Mouse (Mus musculus) embryonic facial prominence, embryonic 10.5 days (tissue): ENCODE measurements at regions not wholly inside any gene's neighbourhood (a gene's known extent, or its start where the extent isn't known, plus 50 kb on each side); places are given as distances from the start of the nearest gene placed in this dataset.

Experiments used
- DNase-seq: peaks from one replicate; pipeline ENCODE4 v3.0.0-alpha.2; 2017; ENCODE audit warnings: low spot score
- H3K27ac ChIP-seq: fragments of 300-500 bp; sonication (generic); replicated peaks from 2 replicates; pipeline ENCODE4 v1.5.1; 2016; ENCODE audit warnings: mild to moderate bottlenecking
- H3K27me3 ChIP-seq: fragments of 300-500 bp; sonication (generic); replicated peaks from 2 replicates; pipeline ENCODE4 v1.6.1; 2016; ENCODE audit warnings: low read depth, mild to moderate bottlenecking; ENCODE audit not compliant: poor library complexity, severe bottlenecking
- H3K36me3 ChIP-seq: fragments of 300-500 bp; sonication (generic); replicated peaks from 2 replicates; pipeline ENCODE4 v1.6.1; 2016; ENCODE audit warnings: mild to moderate bottlenecking, moderate library complexity
- H3K4me1 ChIP-seq: fragments of 300-500 bp; sonication (generic); 2 replicates; pipeline ENCODE4 v1.6.1; 2016
- H3K4me3 ChIP-seq: fragments of 300-500 bp; sonication (generic); 2 replicates; pipeline ENCODE4 v1.5.1; 2016; ENCODE audit warnings: mild to moderate bottlenecking, moderate library complexity
- H3K9me3 ChIP-seq: fragments of 300-500 bp; sonication (generic); 2 replicates; pipeline ENCODE4 v1.6.1; 2016; ENCODE audit warnings: mild to moderate bottlenecking
- WGBS: fragments of 180-500 bp; shearing (Covaris S2); methylation state at CpG from one replicate; pipeline ENCODE4 v1.1.7; 2016; 5-methylcytosine and 5-hydroxymethylcytosine counted together

DNA sequence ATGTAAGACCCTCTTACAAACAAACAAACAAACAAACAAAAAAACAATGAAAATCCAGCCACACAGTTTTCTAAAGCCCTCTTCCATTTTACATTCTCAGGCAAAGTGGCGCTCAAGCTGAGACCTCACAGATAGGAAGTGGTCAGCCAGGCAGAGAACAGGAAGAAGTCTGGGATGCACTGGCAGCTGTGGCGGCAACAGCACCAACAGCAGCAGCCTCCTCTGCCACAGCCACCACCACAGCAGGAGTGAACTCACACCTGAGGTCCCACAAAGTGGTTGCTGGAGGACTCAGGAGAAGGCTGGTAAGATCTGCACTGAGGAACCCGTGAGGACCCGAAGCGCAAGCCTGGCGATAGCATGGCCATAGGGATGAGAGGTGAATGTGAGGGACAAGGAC, 156.3 kb downstream of the Grm4 start:
- Histone ChIP-seq H3K9me3 (no peaks in the 10 kb centered on the region), H3K36me3 (no peaks in the 10 kb centered on the region), H3K27me3 (no peaks in the 10 kb centered on the region), H3K27ac (no peak overlapping the region), H3K4me3 (0 out of 2 replicates have a peak overlapping the region, but pooled peaks have one; percentile 16), H3K4me1 (peaks cover 27% of the 10 kb centered on the region)
- no peak for DNase-seq
- 90% methylated on average over 6 of the region's 6 CpGs for WGBS

DNA sequence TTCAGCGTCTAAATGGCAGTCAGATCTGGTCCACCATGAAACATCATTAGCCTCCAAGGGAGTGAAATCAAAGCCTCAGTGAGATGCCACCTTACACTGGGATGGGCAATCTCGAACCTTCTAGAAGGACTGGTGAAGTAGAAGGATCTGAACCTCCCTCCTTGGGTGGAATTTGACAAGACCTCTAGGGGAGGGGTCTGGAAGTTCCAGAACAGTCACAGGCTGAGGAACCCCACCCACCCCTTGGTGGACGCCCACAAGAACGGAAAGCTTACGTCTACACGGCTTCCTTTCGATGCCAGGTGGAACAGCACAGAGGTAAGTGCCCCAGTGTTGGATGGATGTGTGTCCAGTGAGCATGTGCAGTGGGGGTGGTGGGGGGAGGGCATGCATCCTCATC, 156.9 kb downstream of the Grm4 start:
- no peaks in the 10 kb centered on the region for H3K27me3 ChIP-seq
- WGBS, result 96% methylated on average over 7 of the region's 7 CpGs
- no peak overlapping the region for H3K4me3 ChIP-seq
- DNase-seq, result no peak
- H3K36me3 ChIP-seq, result no peaks in the 10 kb centered on the region
- H3K9me3 ChIP-seq, result no peaks in the 10 kb centered on the region
- no peak overlapping the region for H3K27ac ChIP-seq
- H3K4me1 ChIP-seq, result peaks cover 29% of the 10 kb centered on the region

DNA sequence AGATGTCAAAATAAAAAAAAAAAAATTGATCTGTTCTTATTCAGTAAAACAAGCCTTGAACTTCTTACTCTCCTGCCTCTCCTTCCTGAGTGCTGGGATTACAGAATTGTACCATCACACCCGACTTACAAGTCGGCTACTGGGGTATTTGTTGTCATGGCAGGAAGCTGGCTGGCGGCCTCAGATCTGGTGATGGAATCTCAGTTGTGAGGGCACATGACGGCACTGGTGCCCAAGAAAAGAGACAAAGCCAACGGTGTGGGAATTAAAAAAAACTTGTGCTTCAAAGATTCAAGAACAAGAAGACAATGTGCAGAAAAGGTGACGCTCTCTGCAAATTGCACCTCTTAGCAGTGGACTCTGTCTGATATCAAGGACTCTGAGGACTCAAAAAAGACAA, 157.3 kb downstream of the Grm4 start:
- Histone ChIP-seq H3K4me3 (no peak overlapping the region), H3K27me3 (no peaks in the 10 kb centered on the region), H3K36me3 (no peaks in the 10 kb centered on the region), H3K27ac (no peak overlapping the region), H3K4me1 (peaks cover 33% of the 10 kb centered on the region), H3K9me3 (no peaks in the 10 kb centered on the region)
- no peak for DNase-seq
- WGBS, result 79% methylated on average over 6 of the region's 6 CpGs

DNA sequence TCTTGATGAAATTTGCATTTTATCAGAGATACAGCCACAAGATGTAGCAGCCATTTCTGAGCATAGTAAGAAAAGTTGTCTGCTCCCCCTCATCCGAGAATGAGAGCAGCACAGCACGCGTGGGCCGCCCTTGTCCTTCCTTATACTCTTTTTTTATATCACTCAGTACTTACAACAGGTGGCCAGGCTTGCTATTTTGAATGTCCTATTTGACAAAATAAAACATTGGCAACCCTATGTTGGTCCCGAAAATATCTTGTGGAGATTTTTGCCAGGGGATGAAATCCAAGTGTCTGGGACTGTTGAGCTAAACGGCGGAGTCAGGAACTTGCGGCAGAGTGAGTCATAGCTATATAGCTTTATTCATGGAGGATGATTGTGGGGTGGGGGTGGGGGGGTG, 158.0 kb upstream of the Lemd2 start:
- 93% methylated on average over 8 of the region's 8 CpGs for WGBS

DNA sequence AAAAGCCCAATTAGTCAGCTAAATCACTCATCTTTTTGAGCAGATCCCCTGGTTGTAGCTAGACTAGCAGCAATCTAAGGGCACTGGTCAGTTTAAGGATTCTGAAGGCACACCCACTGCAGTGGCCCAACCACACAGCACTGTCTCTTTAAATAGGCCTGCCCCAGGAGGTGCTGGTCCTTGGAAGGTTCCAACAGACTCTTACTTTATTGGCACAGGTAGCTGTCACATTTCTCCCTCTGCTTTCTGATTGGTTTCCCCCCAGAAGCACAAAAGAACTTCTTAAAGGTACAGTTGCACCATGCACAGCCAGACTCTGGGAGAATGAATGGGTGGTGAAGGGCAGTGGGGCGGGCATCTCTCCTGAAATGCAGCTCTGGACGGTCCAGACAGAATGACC, 157.1 kb upstream of the Lemd2 start:
- Histone ChIP-seq H3K9me3 (no peaks in the 10 kb centered on the region), H3K27ac (no peak overlapping the region), H3K36me3 (no peaks in the 10 kb centered on the region), H3K4me3 (no peak overlapping the region), H3K4me1 (peaks cover 42% of the 10 kb centered on the region), H3K27me3 (no peaks in the 10 kb centered on the region)
- peak; percentile 22 for DNase-seq
- WGBS, result 68% methylated on average over 2 of the region's 2 CpGs

More for the DNA sequence above, 158.0 kb upstream of the Lemd2 start:
- DNase-seq, result no peak
- H3K27me3 ChIP-seq, result no peaks in the 10 kb centered on the region
- H3K36me3 ChIP-seq, result no peaks in the 10 kb centered on the region
- no peaks in the 10 kb centered on the region for H3K9me3 ChIP-seq
- no peak overlapping the region for H3K27ac ChIP-seq
- peaks cover 42% of the 10 kb centered on the region for H3K4me1 ChIP-seq
- H3K4me3 ChIP-seq, result no peak overlapping the region

DNA sequence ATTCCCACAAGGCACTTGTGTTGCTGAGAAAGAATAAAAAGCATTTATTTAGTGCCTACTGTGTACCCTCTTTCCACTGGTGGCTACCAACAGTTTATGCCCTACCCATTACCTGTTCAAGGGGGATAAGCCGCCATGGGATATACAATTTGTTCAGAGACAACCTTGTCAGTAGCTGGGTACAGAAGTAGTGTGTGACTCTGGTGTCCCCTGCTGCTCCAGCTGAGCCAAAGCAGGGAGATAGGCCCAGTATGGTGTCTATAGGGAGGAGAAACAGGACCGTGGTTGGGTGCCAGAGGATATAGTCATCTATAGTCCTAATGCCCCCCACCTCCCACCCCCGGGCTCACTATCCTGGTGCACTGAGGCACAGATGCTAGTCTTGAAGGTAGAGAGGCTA, 152.6 kb upstream of the Lemd2 start:
- no peak overlapping the region for H3K27ac ChIP-seq

DNA sequence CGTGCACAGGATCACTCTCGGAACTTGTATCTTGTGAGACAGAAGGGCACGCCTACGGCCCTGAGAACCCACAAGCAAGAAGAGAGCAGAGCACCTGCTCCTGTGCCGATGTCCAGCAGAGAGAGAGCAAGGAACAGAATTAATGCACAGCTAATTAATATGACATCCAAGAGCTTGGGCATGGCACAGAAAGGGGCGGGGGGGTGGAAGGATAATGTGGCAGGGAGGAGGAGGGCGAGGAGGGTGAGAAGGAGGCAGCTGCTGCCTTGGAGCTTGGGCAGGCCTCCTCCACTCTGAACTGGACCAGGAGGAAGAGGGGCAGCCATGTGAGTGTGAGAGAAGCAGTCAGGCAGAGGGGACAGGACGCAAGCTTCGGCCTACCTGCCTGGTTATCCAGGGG, 151.4 kb upstream of the Lemd2 start:
- Histone ChIP-seq H3K4me3 (no peak overlapping the region), H3K9me3 (no peaks in the 10 kb centered on the region), H3K4me1 (peaks cover 23% of the 10 kb centered on the region), H3K27me3 (no peaks in the 10 kb centered on the region), H3K27ac (no peak overlapping the region), H3K36me3 (no peaks in the 10 kb centered on the region)
- WGBS, result 91% methylated on average over 9 of the region's 9 CpGs
- no peak for DNase-seq

More for the DNA sequence above, 152.6 kb upstream of the Lemd2 start:
- H3K36me3 ChIP-seq, result no peaks in the 10 kb centered on the region
- no peak for DNase-seq
- H3K4me3 ChIP-seq, result no peak overlapping the region
- 90% methylated on average over 3 of the region's 3 CpGs for WGBS
- no peaks in the 10 kb centered on the region for H3K27me3 ChIP-seq
- peaks cover 27% of the 10 kb centered on the region for H3K4me1 ChIP-seq
- H3K9me3 ChIP-seq, result no peaks in the 10 kb centered on the region

DNA sequence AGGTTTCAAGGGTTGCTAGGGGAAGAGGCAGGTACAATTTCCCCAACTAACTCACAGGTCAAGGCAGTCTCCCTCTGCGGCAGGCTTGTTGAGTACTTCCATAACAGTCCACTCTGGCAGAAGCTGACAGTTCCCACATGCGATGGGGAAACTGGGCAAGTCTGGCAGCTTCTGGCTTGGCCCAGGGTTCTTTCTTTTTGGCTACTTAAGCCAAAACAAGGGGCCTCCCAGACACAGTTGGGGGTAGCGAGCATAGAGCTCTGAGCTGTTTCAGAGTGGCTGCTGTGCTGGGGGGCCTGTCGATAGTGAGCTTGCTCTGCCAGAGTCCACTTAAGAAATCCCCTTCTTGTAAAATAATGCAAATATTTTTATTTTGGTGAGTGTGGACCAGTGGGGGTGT, 150.8 kb upstream of the Lemd2 start:
- Histone ChIP-seq H3K9me3 (no peaks in the 10 kb centered on the region), H3K4me1 (peaks cover 16% of the 10 kb centered on the region), H3K36me3 (no peaks in the 10 kb centered on the region), H3K27me3 (no peaks in the 10 kb centered on the region), H3K27ac (no peak overlapping the region), H3K4me3 (no peak overlapping the region)
- DNase-seq, result no peak
- 91% methylated on average over 4 of the region's 4 CpGs for WGBS

DNA sequence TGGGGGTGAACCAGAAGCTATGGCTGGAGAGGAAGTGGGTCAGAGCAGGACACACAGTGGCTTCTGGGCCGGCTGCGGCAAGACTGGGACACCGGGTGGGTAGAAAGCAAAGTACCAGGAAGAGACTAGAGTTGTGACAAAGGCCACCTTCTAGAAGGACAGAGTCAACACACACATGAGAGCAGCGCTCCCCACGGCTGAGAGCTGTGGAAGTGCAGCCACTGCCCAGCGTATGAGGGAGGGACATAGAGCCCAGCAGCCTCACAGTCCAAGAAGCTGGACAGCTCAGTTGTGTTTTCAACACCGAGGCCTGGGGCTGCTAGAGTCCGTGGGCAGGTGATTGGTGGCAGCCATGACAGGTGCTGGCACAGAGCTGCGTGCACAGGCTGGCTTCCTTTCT, 145.6 kb upstream of the Lemd2 start:
- no peaks in the 10 kb centered on the region for H3K4me1 ChIP-seq
- no peaks in the 10 kb centered on the region for H3K9me3 ChIP-seq
- no peaks in the 10 kb centered on the region for H3K27me3 ChIP-seq
- DNase-seq, result no peak
- H3K36me3 ChIP-seq, result no peaks in the 10 kb centered on the region
- 88% methylated on average over 9 of the region's 9 CpGs for WGBS
- H3K4me3 ChIP-seq, result no peak overlapping the region
- no peak overlapping the region for H3K27ac ChIP-seq

DNA sequence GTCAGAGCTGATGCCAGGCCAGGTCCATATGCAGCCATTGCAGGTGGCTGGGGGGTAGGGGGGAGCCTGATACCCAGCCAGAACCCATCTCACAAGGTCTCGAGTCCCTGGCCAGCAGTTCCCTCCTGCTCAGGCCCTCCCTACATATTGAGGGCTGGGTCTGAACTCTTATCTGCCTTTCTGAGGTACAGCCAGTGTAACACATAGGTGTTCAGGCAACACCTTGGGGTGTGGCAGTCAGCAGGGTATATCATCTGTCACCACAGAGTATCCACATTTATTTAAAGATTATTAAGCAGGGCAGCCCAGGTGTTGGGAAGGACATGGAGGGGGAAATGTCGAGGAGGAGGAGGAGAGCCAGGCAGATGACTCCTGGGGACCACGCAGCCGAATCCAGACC, 145.2 kb upstream of the Lemd2 start:
- Histone ChIP-seq H3K9me3 (no peaks in the 10 kb centered on the region), H3K36me3 (no peaks in the 10 kb centered on the region), H3K27me3 (no peaks in the 10 kb centered on the region), H3K4me3 (no peak overlapping the region), H3K27ac (no peak overlapping the region), H3K4me1 (no peaks in the 10 kb centered on the region)
- DNase-seq, result no peak
- 89% methylated on average over 4 of the region's 4 CpGs for WGBS

DNA sequence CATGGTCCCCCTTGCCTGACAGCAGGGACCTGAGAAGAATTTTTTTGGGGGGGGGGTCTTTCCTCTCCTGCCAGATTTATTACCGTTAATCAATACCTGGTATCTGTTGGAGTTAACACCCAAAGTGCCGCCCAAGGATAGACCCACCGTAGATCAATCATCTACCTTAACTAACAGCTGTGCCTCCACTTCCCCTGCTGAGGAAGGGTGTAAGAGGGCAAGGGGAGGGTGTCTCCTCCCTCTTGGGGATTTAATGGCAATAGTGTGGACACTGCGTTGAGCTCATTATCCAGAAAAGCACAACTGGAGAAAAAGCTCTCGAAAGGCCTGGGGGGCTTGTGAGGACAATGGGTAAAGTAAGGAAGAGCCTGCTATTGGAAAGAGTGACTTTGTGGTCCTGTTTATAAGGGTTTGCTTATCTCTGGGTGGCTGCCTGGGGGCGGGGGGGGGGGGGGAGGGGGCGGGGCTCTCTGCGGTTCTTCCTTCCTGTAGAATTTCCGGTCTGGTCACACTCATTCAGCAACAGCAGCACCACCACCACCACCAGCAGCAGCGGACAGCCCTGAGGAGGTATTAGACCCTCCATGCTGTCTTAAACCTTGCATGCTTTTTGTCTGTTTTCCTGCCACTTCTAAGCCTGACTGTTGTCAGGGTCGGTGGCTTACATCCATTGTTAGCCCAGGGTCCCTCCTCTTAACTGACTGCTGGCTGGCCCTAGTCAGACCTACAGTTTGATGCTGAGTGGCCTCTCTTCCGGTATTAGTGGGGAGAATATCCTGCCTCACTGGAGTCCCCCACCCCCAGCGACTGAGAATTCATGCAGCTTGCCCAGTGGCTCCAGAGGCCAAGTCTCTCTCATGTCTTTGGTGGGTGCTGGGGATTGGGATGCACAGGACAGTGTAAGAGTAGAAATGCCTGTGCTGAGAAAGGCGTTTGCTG, 138.0 kb upstream of the Lemd2 start:
- WGBS, result 50% methylated on average over 14 of the region's 14 CpGs
- Histone ChIP-seq H3K27ac (peak overlapping the region; percentile 58), H3K36me3 (no peaks in the 10 kb centered on the region), H3K4me1 (peaks cover 23% of the 10 kb centered on the region), H3K9me3 (no peaks in the 10 kb centered on the region), H3K4me3 (peak overlapping the region; percentile 30; the same call in 1 of the 2 replicates), H3K27me3 (no peaks in the 10 kb centered on the region)
- DNase-seq, result no peak

DNA sequence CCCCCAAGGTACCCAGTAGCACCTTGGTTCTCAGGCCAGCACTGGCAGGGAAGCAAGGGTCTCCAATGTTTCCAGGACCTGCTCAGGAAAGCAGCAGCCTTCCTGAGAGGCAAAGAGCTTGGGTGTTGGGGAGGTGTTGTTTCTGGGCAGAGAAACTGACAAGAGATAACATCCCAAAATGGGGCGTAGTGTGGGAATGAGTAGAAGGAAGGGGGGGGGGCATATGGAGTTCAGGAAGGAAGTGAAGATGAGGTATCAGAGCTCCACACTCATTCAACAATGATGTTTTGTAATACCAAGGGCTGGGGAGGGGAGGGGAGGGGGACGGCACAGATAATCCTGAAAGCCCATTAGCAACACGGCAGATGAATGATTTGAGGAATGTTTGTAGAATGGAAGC, 135.6 kb upstream of the Lemd2 start:
- DNase-seq, result no peak
- Histone ChIP-seq H3K36me3 (no peaks in the 10 kb centered on the region), H3K27ac (no peak overlapping the region), H3K9me3 (no peaks in the 10 kb centered on the region), H3K27me3 (no peaks in the 10 kb centered on the region), H3K4me1 (peaks cover 47% of the 10 kb centered on the region), H3K4me3 (no peak overlapping the region)
- WGBS, result 85% methylated on average over 3 of the region's 3 CpGs

DNA sequence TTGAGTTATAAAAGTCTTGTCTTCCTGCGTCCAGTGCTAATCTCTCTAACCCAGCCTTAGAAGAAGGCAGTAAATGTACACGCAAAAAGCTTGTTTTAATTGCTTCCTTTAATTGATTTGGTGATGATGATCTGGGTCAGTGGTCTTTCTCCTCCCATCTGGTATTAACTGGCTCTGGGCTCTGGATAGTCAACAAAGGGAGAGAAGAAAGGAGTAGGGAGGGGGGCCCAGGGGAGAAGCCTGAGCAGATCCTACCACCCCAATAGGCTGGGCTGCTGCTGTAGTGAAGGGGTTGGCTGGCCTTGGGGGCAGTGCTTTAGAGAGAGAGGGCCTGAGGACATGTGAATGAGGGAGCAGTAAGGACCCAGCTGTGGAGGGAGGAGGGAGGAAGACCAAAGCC, 135.0 kb upstream of the Lemd2 start:
- no peaks in the 10 kb centered on the region for H3K9me3 ChIP-seq
- 66% methylated on average over 2 of the region's 2 CpGs for WGBS
- DNase-seq, result no peak
- no peak overlapping the region for H3K27ac ChIP-seq
- H3K4me3 ChIP-seq, result no peak overlapping the region
- H3K4me1 ChIP-seq, result peaks cover 47% of the 10 kb centered on the region
- H3K36me3 ChIP-seq, result no peaks in the 10 kb centered on the region
- H3K27me3 ChIP-seq, result no peaks in the 10 kb centered on the region
